17 mouse cellular contexts compared by ENCODE assay signal in the genomic region with DNA sequence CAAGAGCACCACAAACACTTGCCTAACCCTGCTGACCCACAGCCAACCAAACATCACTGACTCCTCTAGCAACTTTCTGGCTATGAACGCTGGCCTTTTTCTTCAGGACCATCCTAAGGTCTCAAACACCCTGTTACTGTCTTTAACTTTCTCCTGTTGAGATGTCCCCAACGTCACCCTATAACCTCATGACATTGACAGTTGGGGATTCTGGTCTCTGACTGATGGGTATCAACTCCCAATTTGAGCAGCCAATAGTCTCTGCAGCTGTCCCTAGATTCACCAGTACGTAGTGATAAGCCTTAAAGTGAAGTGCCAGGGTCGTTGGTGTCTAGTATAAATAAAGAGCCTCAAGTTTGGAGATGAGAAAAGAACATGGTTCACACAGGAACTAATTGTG. TPM values are rescaled to one million over a fixed set of nuclear protein-coding genes. Genes with fewer than 3 reads are reported as not detected.
"Had no signal": no experiment of that assay in that cellular context is flagged by ENCODE, and none has a peak within 500 bp of the region (broad histone marks: within the 10 kb centered on the region; RNA-seq: fewer than 3 reads in every experiment).

No protein-coding gene starts in this region.

- H3K4me3 ChIP-seq: neural tube, embryonic 13.5 days; neural tube, embryonic 15.5 days; stomach, embryonic 15.5 days had no signal

- DNase-seq: retina, postnatal 1 day; right cerebral cortex, adult 18-20 months; right cerebral cortex, postnatal 14 days; right cerebral cortex, postnatal 25 days; right cerebral cortex, postnatal 4 days; spleen, adult 18-20 months; thymus, adult 18-20 months; thymus, adult 2 months; thymus, postnatal 14 days; thymus, postnatal 25 days; thymus, postnatal 36 days; thymus, postnatal 4 days had no signal

- H3K36me3 ChIP-seq: neural tube, embryonic 13.5 days; neural tube, embryonic 15.5 days; stomach, embryonic 15.5 days had no signal

- H3K9me3 ChIP-seq: neural tube, embryonic 13.5 days; neural tube, embryonic 15.5 days; stomach, embryonic 15.5 days had no signal

- H3K27ac ChIP-seq: neural tube, embryonic 13.5 days; neural tube, embryonic 15.5 days; stomach, embryonic 15.5 days; stomach, postnatal 0 days had no signal

- H3K4me1 ChIP-seq: neural tube, embryonic 13.5 days; neural tube, embryonic 15.5 days; stomach, embryonic 15.5 days had no signal

- H3K27me3 ChIP-seq: neural tube, embryonic 13.5 days; neural tube, embryonic 15.5 days; stomach, embryonic 15.5 days had no signal

- H3K9ac ChIP-seq: neural tube, embryonic 13.5 days; neural tube, embryonic 15.5 days; stomach, embryonic 15.5 days had no signal

RNA-seq across cellular contexts. Expression of a gene that starts 52.2 kb away (rescaled TPM):
- total RNA-seq: neutrophil, adult 5-6 weeks had no signal
